Mouse (Mus musculus): ENCODE results near the gene Crabp2.

- TF ChIP-seq CTCF (conservative IDR thresholded peaks at IDR 0.05; ENCODE audit: insufficient read depth, insufficient read length, low read depth, low read length): no peak
- no peak for TF ChIP-seq POLR2A (IDR thresholded peaks at IDR 0.05; ENCODE audit: low read depth, low read length)
These were observed 4.9 kb upstream of the Crabp2 start for GRCm38 (mm10) chr3:87943586-87943985.

All from kidney, adult 2 months (tissue).